In the genomic region with DNA sequence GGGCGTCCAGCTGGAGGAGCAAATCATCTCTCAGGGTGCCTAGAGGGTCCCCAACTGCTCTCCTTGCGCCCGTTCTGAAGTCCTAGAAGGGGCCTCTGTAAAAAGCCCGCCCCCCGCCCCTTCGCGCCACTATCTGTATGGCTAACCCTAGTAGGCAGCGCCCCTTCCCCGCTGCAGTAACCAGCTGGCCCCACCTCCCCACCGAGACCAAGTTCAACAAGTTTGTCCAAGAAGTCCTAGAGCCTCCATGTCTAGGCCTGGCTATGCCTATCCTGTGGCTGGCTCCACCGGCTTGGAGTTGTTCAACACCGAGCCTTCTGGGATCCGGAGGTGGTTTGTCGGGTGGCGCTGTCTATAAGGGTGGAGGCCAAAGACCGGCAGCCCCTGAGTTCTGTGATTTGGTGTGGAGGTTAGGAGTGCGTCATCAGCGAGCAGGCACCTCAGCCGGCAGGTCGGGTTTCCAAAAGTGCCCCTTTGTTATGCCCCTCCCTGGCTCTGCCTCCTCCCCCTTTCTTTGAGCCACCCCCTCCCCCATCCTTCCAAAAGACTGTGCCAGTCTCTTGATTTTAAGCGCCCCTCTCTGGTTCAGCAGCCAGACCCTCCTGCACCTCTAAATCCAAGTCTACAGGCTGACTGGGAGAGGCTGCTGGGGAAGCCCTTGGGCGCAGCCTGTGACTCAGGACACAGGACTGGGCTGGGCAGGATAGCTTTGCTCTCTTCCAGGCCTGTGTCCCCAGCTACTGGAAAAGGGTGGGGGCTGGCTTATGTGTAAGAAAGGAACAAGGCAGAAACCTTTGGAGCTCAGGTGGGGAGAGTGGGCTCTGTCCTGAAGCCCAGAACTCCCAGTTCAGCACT, we compare ENCODE assay signal across 7 mouse cellular contexts. TPM values are rescaled to one million over a fixed set of nuclear protein-coding genes. Genes with fewer than 3 reads are reported as not detected.
DNase-seq lines count a peak whose midpoint lies in the region; ATAC-seq and TF ChIP-seq lines count a peak whose summit lies in the region.

No protein-coding gene starts in this region.

- no peaks in the 10 kb centered on the region for H3K36me3 ChIP-seq in forebrain, postnatal 0 days (ENCODE audit: insufficient read depth)

- peak overlapping the region; percentile 99 for H3K4me2 ChIP-seq in forebrain, postnatal 0 days (ENCODE audit: low read depth)

- no peaks in the 10 kb centered on the region for H3K9me3 ChIP-seq in forebrain, postnatal 0 days (ENCODE audit: low read length)

- 3% methylated on average over 22 of the region's 22 CpGs for WGBS in forebrain, postnatal 0 days

- peak overlapping the region; percentile 89 for H3K4me3 ChIP-seq in brown adipose tissue, adult 24 weeks (ENCODE audit: insufficient read depth, low read depth, low read length)
- H3K4me3 ChIP-seq in forebrain, postnatal 0 days (ENCODE audit: low read depth, low read length): peak overlapping the region; percentile 45

- peak; percentile 72 for ATAC-seq in forebrain, postnatal 0 days

- no peak overlapping the region for H3K27ac ChIP-seq in brown adipose tissue, adult 24 weeks (replicated peaks; ENCODE audit: low read depth, low read length)
- H3K27ac ChIP-seq in forebrain, postnatal 0 days (ENCODE audit: low read depth, low read length): peak overlapping the region; percentile 51

- peak; percentile 33 to 60 for DNase-seq in urinary bladder, adult 18-20 months (ENCODE audit: low spot score in 2 of 2)
- no peak for DNase-seq in urinary bladder, postnatal 36 days (ENCODE audit: low spot score in 2 of 2)
- DNase-seq in forebrain, postnatal 0 days: peak; percentile 45
- DNase-seq in kidney, adult 18-20 months: peak; percentile 55
- peak; percentile 72 for DNase-seq in lung, postnatal 10 days
- peak; percentile 53 for DNase-seq in urinary bladder, postnatal 14 days (ENCODE audit: low spot score)

- 0 out of 2 replicates have a peak, but pooled peaks cover 3% of the 10 kb centered on the region for H3K27me3 ChIP-seq in forebrain, postnatal 0 days (ENCODE audit: insufficient read depth, low read length)

- no peak for TF ChIP-seq CTCF in forebrain, postnatal 0 days (IDR thresholded peaks at IDR 0.05; ENCODE audit: low read depth)

- no peaks in the 10 kb centered on the region for H3K4me1 ChIP-seq in brown adipose tissue, adult 24 weeks (ENCODE audit: control insufficient read depth, insufficient read depth, insufficient read length, low read length)
- H3K4me1 ChIP-seq in forebrain, postnatal 0 days (ENCODE audit: insufficient read depth): peaks cover 13% of the 10 kb centered on the region; the same call in 1 of the 2 replicates

- peak overlapping the region; percentile 45; the same call in 1 of the 2 replicates for H3K9ac ChIP-seq in forebrain, postnatal 0 days

RNA-seq across cellular contexts. Expression of gene Pacsin3, which starts 1.6 kb away (rescaled TPM):
- polyA plus RNA-seq in brown adipose tissue, adult 24 weeks (2012; ENCODE audit: insufficient read depth, insufficient read length, missing spikeins): 9.0 and 11.7 TPM in 2 replicates
- 20.5 and 21.6 TPM in 2 replicates for total RNA-seq in forebrain, postnatal 0 days (2014; rRNA removed)
- polyA plus RNA-seq in forebrain, postnatal 0 days (2015; fragmentation: Nextera tagmentation; extraction: Ambion mirVana): 18.6 and 22.8 TPM in 2 replicates

RNA-seq across cellular contexts. Expression of gene Arfgap2, which starts 7.4 kb away (rescaled TPM):
- polyA plus RNA-seq in brown adipose tissue, adult 24 weeks (2012; ENCODE audit: insufficient read depth, insufficient read length, missing spikeins): 35.0 and 35.6 TPM in 2 replicates
- total RNA-seq in forebrain, postnatal 0 days (2014; rRNA removed): 44.0 and 59.9 TPM in 2 replicates
- 49.0 and 52.8 TPM in 2 replicates for polyA plus RNA-seq in forebrain, postnatal 0 days (2015; fragmentation: Nextera tagmentation; extraction: Ambion mirVana)

RNA-seq across cellular contexts. Expression of gene Ddb2, which starts 20.6 kb away (rescaled TPM):
- polyA plus RNA-seq in brown adipose tissue, adult 24 weeks (2012; ENCODE audit: insufficient read depth, insufficient read length, missing spikeins): 3.7 and 5.7 TPM in 2 replicates
- 11.2 and 12.9 TPM in 2 replicates for total RNA-seq in forebrain, postnatal 0 days (2014; rRNA removed)
- polyA plus RNA-seq in forebrain, postnatal 0 days (2015; fragmentation: Nextera tagmentation; extraction: Ambion mirVana): 10.0 and 10.2 TPM in 2 replicates

RNA-seq across cellular contexts. Expression of gene Acp2, which starts 54.7 kb away (rescaled TPM):
- 24.6 and 27.9 TPM in 2 replicates for polyA plus RNA-seq in brown adipose tissue, adult 24 weeks (2012; ENCODE audit: insufficient read depth, insufficient read length, missing spikeins)
- 32.9 and 39.4 TPM in 2 replicates for total RNA-seq in forebrain, postnatal 0 days (2014; rRNA removed)
- 24.4 and 32.2 TPM in 2 replicates for polyA plus RNA-seq in forebrain, postnatal 0 days (2015; fragmentation: Nextera tagmentation; extraction: Ambion mirVana)

RNA-seq across cellular contexts. Expression of gene Nr1h3, which starts 54.7 kb away (rescaled TPM):
- polyA plus RNA-seq in brown adipose tissue, adult 24 weeks (2012; ENCODE audit: insufficient read depth, insufficient read length, missing spikeins): 45.2 and 59.1 TPM in 2 replicates
- total RNA-seq in forebrain, postnatal 0 days (2014; rRNA removed): 1.5 and 3.4 TPM in 2 replicates
- polyA plus RNA-seq in forebrain, postnatal 0 days (2015; fragmentation: Nextera tagmentation; extraction: Ambion mirVana): 1.6 and 1.8 TPM in 2 replicates

Comparison
In these comparisons a context has a peak if more than half of its experiments do, and no peak if none do; other contexts are left out.
1. DNase-seq: peak in urinary bladder, adult 18-20 months (2 of 2), forebrain, postnatal 0 days (single experiment), kidney, adult 18-20 months (single experiment), lung, postnatal 10 days (single experiment) and urinary bladder, postnatal 14 days (single experiment); none in urinary bladder, postnatal 36 days (0 of 2).